Mouse (Mus musculus) layer of hippocampus, postnatal 25 days (tissue): ENCODE results near the gene Otogl. TPM values are rescaled to one million over a fixed set of nuclear protein-coding genes. Genes with fewer than 3 reads are reported as not detected.

Experiments used
- total RNA-seq, 2 experiments: library from RNA; stranded (reverse); gene quantifications; 2 replicates each; pipeline ENCODE4 v1.2.3; 2021

The Otogl gene
- total RNA-seq, 2 experiments from 2014 or later = 0.34 to 0.56 TPM

Other genes with a start within 250 kb of the Otogl start
- gene Ptprq, start 192.1 kb downstream of the Otogl start, total RNA-seq = under 1 TPM; 0.12 to 0.21 TPM